Mouse (Mus musculus): Measurements from ENCODE around the gene Cplx3. TPM values are rescaled to one million over a fixed set of nuclear protein-coding genes. Genes with fewer than 3 reads are reported as not detected.

Cplx3 gene
- 0.15 TPM in 1 of 2 replicates, not detected in the other for total RNA-seq (2017)

- ATAC-seq (replicated peaks in 1 of 2; ENCODE audit: insufficient read depth in 1 of 2, low FRiP score in 2 of 2, low TSS enrichment in 1 of 2, low read depth in 1 of 2, poor library complexity in 2 of 2, severe bottlenecking in 2 of 2): peak; percentile 42 to 51; a peak in 1 of 4 replicates
These were observed at the start of gene Cplx3 for GRCm38 (mm10) chr9:57606139-57606851. TSS of gene Cplx3 (minus strand) at chr9:57606281.

- peak; percentile 72 to 78 for ATAC-seq (replicated peaks in 1 of 2; ENCODE audit: insufficient read depth in 1 of 2, low FRiP score in 2 of 2, low TSS enrichment in 1 of 2, low read depth in 1 of 2, poor library complexity in 2 of 2, severe bottlenecking in 2 of 2)
These were observed 49.7 kb upstream of the Cplx3 start for GRCm38 (mm10) chr9:57655749-57656148.

GRCm38 (mm10) chr9:57654966-57655365 is 48.9 kb upstream of the Cplx3 start:
- no peak for ATAC-seq (replicated peaks in 1 of 2; ENCODE audit: insufficient read depth in 1 of 2, low FRiP score in 2 of 2, low TSS enrichment in 1 of 2, low read depth in 1 of 2, poor library complexity in 2 of 2, severe bottlenecking in 2 of 2)

DNA sequence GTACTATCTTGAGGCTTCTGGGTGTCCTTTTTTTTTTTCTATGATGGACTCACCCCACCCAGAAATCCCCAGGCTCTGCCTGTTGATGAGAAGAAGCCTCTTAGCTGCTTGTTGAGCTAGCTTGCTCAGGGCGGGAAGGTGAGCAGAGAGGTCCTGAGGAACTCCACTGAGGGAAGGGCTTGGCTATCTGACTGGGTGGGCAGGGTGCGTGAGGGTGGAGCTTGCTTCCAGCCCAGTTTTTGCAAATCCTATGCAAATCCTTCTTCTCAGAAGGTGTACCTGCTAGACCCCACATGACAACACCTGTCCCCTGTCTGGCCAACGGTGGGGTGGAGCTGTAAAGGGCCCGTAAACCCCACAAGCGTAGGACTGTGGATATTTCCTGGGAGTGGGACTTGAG is 47.2 kb upstream of the Cplx3 start, which contains the start of gene Csk:
Gene Csk (minus strand): TSS at position 349 of the 400 bp plus-strand sequence.
- no peak for ATAC-seq (replicated peaks in 1 of 2; ENCODE audit: insufficient read depth in 1 of 2, low FRiP score in 2 of 2, low TSS enrichment in 1 of 2, low read depth in 1 of 2, poor library complexity in 2 of 2, severe bottlenecking in 2 of 2)

DNA sequence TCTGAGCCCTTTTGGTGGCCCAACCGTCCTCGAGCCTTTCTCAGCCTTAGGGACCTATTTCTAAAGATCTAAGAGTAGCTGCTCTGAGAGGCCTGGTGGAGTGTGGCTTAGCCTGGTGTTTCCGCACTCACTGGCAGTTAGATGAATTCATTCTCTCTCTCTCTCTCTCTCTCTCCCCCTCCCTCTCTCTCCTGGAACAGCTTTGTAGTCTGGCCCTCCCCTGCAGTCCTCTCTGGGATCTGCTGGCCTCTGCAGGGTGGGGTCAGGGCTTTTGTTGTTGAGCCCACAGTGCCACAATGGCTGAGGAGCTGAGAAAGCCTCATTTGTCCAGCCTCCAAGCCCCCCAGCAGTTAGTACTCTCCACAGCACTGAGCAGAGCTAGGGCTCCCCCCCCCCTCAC is 46.8 kb upstream of the Cplx3 start:
- no peak for ATAC-seq (replicated peaks in 1 of 2; ENCODE audit: insufficient read depth in 1 of 2, low FRiP score in 2 of 2, low TSS enrichment in 1 of 2, low read depth in 1 of 2, poor library complexity in 2 of 2, severe bottlenecking in 2 of 2)

GRCm38 (mm10) chr9:57652351-57652750 is 46.3 kb upstream of the Cplx3 start:
- no peak for ATAC-seq (replicated peaks in 1 of 2; ENCODE audit: insufficient read depth in 1 of 2, low FRiP score in 2 of 2, low TSS enrichment in 1 of 2, low read depth in 1 of 2, poor library complexity in 2 of 2, severe bottlenecking in 2 of 2)

GRCm38 (mm10) chr9:57650786-57651311 is 44.8 kb upstream of the Cplx3 start:
- ATAC-seq (replicated peaks in 1 of 2; ENCODE audit: insufficient read depth in 1 of 2, low FRiP score in 2 of 2, low TSS enrichment in 1 of 2, low read depth in 1 of 2, poor library complexity in 2 of 2, severe bottlenecking in 2 of 2): peak; percentile 40 to 65

- peak in 1 of 2 experiments; percentile 61; a peak in 2 of 4 replicates for ATAC-seq (replicated peaks in 1 of 2; ENCODE audit: insufficient read depth in 1 of 2, low FRiP score in 2 of 2, low TSS enrichment in 1 of 2, low read depth in 1 of 2, poor library complexity in 2 of 2, severe bottlenecking in 2 of 2)
These were observed 44.2 kb upstream of the Cplx3 start for GRCm38 (mm10) chr9:57650130-57650785.

DNA sequence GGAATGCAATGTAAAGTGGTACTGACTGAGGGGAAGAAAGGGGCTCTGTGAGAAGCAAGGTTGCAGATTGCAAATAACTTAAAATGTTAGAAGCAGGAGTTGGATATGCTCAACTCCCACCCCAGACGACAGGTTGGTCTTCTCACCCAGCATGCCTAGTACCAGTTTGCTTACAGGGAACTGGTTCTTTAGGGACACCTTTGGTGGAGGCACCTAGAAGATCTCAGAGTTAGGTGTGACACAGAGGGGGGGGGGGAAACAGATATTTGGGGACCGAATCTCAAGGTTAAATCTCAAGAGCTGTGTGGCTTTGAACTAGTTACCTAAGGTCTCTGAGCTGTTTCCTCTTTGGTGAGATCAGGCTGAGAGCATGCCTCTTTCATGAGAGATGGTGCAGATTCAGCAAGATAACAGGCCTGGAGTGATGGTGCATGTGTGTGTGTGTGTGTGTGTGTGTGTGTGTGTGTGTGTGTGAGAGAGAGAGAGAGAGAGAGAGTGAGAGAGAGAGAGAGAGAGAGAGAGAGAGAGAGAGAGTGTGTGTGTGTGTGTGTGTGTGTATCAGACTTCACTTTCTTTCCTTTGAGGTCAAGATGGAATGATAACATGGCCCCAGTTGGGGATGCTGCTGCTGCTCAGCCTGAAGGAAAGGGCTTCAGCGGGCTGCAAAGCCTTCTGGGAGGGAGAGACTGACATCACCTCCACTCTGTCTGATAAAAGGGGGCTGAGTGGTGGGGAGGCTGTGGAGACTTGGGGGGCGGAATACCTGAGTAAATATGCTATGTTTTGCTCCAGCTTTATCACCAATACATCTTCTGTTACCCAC is 41.4 kb upstream of the Cplx3 start:
- ATAC-seq (replicated peaks in 1 of 2; ENCODE audit: insufficient read depth in 1 of 2, low FRiP score in 2 of 2, low TSS enrichment in 1 of 2, low read depth in 1 of 2, poor library complexity in 2 of 2, severe bottlenecking in 2 of 2): no peak

DNA sequence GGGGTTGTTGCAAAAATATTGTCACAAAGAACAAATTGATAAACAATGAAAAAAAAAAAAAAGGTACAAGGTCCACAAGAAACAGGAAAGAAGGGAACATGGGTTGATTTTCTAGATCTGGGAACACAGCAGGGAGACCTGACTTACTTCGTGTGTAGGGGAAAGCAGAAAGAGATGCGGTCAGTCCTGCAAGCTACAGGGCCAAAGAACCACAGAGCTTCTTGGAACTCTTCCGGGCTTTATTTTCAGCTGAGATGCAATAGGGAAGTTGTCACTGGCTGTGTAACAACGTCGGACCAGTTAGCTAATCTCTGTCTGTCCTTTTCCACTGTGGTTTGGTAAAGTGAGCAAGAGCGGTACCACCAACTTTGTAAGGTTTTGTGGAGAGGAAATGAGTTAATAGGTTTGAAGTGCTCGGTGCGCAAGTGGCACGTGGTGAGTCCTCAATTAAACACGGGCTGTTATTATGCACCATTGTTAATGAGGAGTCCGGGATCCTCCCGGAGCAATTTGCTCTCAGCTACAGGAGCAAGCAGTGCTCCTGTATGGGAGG is 40.5 kb upstream of the Cplx3 start:
- peak; percentile 71 to 73 for ATAC-seq (replicated peaks in 1 of 2; ENCODE audit: insufficient read depth in 1 of 2, low FRiP score in 2 of 2, low TSS enrichment in 1 of 2, low read depth in 1 of 2, poor library complexity in 2 of 2, severe bottlenecking in 2 of 2)

GRCm38 (mm10) chr9:57644944-57645893 is 39.1 kb upstream of the Cplx3 start:
- peak; percentile 25 to 41; a peak in 2 of 4 replicates for ATAC-seq (replicated peaks in 1 of 2; ENCODE audit: insufficient read depth in 1 of 2, low FRiP score in 2 of 2, low TSS enrichment in 1 of 2, low read depth in 1 of 2, poor library complexity in 2 of 2, severe bottlenecking in 2 of 2)

DNA sequence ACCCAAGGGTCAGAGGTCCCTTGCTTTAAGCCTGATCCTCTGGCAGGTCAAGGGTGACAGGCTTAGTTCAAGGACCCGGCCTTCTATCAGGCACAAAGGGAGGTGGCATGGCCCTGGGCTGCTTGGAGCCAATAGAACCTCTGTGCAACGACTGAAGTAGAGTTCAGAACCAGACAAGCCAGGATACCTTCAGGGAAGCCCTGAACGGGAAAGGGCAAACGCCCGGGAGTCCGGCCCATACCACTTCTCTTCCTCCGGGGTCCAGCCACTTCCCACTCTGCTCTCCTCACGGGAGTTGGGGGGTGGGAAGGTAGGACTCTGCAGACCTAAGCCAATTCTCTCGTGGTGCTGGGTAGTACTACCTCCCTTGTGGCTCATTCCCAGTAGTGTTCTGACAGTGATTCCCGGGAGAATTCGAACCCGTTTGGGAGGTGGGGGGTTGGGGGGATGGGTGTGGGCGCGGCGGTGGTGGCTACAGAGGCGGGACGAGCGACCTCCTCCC is 38.4 kb upstream of the Cplx3 start:
- no peak for ATAC-seq (replicated peaks in 1 of 2; ENCODE audit: insufficient read depth in 1 of 2, low FRiP score in 2 of 2, low TSS enrichment in 1 of 2, low read depth in 1 of 2, poor library complexity in 2 of 2, severe bottlenecking in 2 of 2)

DNA sequence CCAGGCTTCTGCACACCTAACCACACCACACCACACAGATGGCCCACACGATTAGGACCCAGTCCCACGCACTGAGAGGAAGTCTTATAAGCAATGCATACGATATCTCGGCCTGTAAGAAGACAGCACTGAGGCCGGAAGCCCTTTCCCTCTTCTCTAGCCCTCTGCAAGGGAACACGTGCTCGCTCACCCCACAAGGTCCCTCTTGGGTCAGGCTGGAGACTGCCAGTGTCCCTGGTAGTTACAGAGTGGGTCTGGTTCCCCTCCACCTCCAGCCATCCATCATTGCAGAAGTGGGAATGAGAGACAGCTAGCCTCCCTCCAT is 37.7 kb upstream of the Cplx3 start:
- ATAC-seq (replicated peaks in 1 of 2; ENCODE audit: insufficient read depth in 1 of 2, low FRiP score in 2 of 2, low TSS enrichment in 1 of 2, low read depth in 1 of 2, poor library complexity in 2 of 2, severe bottlenecking in 2 of 2): peak; percentile 9; a peak in 1 of 4 replicates

- no peak for ATAC-seq (replicated peaks in 1 of 2; ENCODE audit: insufficient read depth in 1 of 2, low FRiP score in 2 of 2, low TSS enrichment in 1 of 2, low read depth in 1 of 2, poor library complexity in 2 of 2, severe bottlenecking in 2 of 2)
These were observed 37.2 kb upstream of the Cplx3 start for GRCm38 (mm10) chr9:57643169-57643855.

DNA sequence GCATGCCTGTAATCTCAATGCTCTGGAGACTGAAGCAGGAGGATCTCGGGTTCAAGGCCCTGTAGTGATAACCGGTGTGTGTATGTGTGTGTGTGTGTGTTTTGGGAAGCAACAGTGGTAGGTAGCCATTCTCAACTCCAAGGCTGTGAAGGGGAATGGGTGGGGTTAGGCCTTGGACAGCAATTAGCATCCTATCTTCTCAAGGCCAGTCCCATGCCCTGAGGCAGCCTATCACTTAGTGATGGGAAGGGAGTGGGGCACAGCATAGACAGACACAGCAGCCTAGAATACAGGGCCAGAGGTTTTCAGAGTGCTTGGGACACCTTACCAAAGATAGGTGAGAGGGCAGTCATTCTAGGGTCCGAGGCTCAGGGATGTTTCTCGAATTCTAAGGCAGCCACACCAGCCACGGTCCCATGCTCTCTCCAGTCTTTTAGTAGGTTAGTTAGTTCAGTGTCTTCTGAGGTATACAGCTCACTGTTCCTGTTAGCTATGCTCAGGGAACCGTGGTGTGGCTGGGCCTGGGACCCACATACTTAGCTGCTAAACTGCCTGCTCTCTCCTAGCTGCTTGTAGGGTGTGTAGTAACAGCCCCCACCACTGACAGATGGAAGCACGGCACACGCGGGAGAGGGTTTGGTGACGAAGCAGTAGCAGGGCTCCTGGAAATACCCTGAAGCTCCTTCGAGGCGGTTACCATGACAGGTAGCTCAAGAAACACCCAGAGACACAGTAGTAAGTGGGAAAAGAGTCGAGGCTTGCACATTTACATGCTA is 35.9 kb upstream of the Cplx3 start:
- ATAC-seq (replicated peaks in 1 of 2; ENCODE audit: insufficient read depth in 1 of 2, low FRiP score in 2 of 2, low TSS enrichment in 1 of 2, low read depth in 1 of 2, poor library complexity in 2 of 2, severe bottlenecking in 2 of 2): no peak

All from hematopoietic stem cell, adult 5-6 weeks (primary cell).